Mouse (Mus musculus) heart, embryonic 12.5 days (tissue): ENCODE measurements around the gene Sash1. TPM values are rescaled to one million over a fixed set of nuclear protein-coding genes. Genes with fewer than 3 reads are reported as not detected.

Experiments used
- ATAC-seq: fragments of 200-750 bp; cut with Nextera tagmentation; 2 replicates; pipeline ENCODE4 v1.8.0; 2017; ENCODE audit warnings: moderate TSS enrichment, moderate library complexity; ENCODE audit not compliant: insufficient number of reproducible peaks, low FRiP score
- H3K27ac ChIP-seq: fragments of 300-500 bp; sonication (generic); 2 replicates; pipeline ENCODE4 v1.5.1; 2016; ENCODE audit warnings: mild to moderate bottlenecking, moderate library complexity; ENCODE audit not compliant: poor library complexity, severe bottlenecking
- H3K27me3 ChIP-seq: fragments of 300-500 bp; sonication (generic); replicated peaks from 2 replicates; pipeline ENCODE4 v1.6.1; 2016; ENCODE audit warnings: mild to moderate bottlenecking, moderate library complexity
- H3K36me3 ChIP-seq: fragments of 300-500 bp; sonication (generic); 2 replicates; pipeline ENCODE4 v1.6.1; 2016; ENCODE audit warnings: mild to moderate bottlenecking, moderate library complexity
- H3K4me1 ChIP-seq: fragments of 300-500 bp; sonication (generic); replicated peaks from 2 replicates; pipeline ENCODE4 v1.6.1; 2016; ENCODE audit warnings: mild to moderate bottlenecking
- H3K4me2 ChIP-seq: fragments of 300-500 bp; sonication (generic); 2 replicates; pipeline ENCODE4 v1.6.1; 2016; ENCODE audit warnings: mild to moderate bottlenecking, moderate library complexity
- H3K4me3 ChIP-seq: fragments of 300-500 bp; sonication (generic); 2 replicates; pipeline ENCODE4 v1.5.1; 2016; ENCODE audit warnings: mild to moderate bottlenecking
- H3K9ac ChIP-seq: fragments of 300-500 bp; sonication (generic); 2 replicates; pipeline ENCODE4 v1.6.1; 2016; ENCODE audit warnings: mild to moderate bottlenecking, moderate library complexity
- H3K9me3 ChIP-seq: fragments of 300-500 bp; sonication (generic); replicated peaks from 2 replicates; pipeline ENCODE4 v1.6.1; 2016; ENCODE audit warnings: mild to moderate bottlenecking, moderate library complexity
- WGBS: fragments of 180-500 bp; shearing (Covaris S2); methylation state at CpG from one replicate; pipeline ENCODE4 v1.1.7; 2016; 5-methylcytosine and 5-hydroxymethylcytosine counted together
- polyA plus RNA-seq: library from polyadenylated mRNA; unstranded; fragments of >200 nt; fragmentation: Nextera tagmentation; extraction: Ambion mirVana; gene quantifications from 2 replicates; pipeline ENCODE4 v1.2.1, GENCODE M21; 2016

The Sash1 gene
- polyA plus RNA-seq, 1 experiment from 2014 or later, result 2.9 TPM

DNA sequence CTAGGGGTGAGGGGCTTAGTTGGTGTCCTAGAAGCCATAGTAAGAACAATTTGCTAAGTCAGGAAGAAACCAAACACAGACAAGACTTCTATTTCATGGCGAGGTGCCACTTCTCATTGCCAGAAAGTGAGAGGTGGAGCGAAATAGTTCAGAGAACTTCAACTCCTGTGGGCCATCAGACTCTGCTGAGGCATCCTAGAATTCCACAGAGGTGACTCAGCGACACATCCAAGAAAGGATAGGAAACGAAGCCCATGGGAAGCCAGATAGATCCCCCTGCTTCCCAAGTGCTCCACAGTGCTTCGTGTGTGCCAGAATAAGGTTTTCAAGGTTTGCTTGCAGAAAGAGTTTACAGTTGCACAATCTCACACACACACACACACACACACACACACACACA is 209.1 kb downstream of the Sash1 start:
- H3K36me3 ChIP-seq, result no peaks in the 10 kb centered on the region
- WGBS, result 39% methylated on average over 5 of the region's 5 CpGs
- no peak overlapping the region for H3K4me3 ChIP-seq
- H3K4me2 ChIP-seq, result no peak overlapping the region
- ATAC-seq, result no peak
- H3K27ac ChIP-seq, result no peak overlapping the region
- H3K4me1 ChIP-seq, result peaks cover 16% of the 10 kb centered on the region
- no peaks in the 10 kb centered on the region for H3K9me3 ChIP-seq
- H3K9ac ChIP-seq, result no peak overlapping the region
- no peaks in the 10 kb centered on the region for H3K27me3 ChIP-seq
